Mouse (Mus musculus) embryo, embryonic 11.5 days (tissue): Measurements from ENCODE around the gene Osbpl8.

Source experiments
- DNase-seq: peaks from one replicate; pipeline ENCODE4 v3.0.0-alpha.2; 2012; ENCODE audit warnings: low read depth, low spot score

Osbpl8 gene

DNA sequence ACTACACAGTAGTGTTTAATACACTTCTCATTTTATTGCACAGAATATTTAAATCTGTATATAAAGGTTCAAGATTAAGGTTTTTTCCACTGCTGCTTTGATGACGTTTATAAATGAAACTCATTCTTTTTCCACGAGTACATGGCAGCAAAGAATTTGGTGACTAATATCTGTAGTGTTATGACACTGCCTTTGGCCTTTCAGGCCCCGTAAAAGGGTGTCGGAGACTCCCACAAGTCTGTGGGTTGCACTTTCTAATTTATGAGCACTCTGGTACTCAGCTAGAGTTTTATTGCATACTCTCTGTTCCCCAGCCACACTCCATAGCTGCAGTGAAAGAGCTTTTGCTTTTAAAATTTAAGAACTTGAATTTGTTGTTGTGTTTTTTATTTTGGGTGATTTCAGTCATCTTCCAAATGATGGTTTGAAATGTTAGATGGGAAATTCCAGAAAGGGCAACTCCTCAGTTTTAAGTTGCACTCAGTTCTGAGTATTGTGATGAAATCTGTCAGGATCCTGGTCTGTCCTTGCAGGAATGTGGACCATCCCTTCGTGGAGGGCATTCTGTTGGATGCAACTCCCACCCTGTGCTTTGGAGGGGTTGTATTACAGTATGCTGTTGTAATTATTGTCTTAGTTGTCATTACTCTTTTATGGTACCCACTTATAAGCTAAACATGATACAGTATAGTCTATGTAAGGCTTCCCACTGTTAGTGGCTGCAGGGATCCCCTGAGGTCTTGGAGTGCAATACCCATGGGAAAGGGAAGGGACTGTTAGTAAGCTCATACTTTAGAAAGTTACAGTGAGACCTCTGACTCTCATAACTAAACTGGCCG is 70.1 kb downstream of the Osbpl8 start:
- no peak for DNase-seq

DNA sequence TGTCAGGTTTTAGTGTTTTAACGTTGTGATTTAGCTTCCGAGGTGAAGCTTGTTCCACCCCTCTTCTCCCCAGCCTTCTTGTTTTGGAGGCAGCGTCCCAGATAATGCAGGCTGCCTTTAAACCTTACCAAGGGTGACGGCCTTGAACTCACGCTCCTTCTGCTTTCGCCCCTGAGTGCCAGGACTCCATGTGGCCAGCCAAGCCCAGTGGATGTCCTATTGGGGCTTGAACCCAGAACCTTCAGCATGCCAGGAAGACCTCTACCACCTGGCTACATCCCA is 70.7 kb downstream of the Osbpl8 start:
- no peak for DNase-seq

DNA sequence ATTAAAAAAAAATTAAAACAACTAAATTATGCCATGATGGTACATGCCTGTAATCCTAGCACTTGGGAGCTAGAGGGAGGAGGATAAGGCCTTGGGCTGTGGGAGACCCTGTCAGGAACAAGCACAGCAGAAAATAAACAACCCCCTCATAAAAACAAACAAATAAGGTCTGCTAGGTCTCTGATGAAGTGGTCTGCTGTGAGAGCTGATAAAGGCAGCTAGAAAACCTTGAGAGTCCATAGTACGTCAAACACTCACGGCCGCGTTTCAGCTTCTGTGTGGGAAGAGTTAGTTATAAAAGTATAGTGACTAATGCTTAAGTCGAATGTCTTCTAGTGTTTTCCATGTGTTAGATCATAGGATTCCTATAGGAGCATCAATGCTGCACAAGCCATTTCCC is 72.9 kb downstream of the Osbpl8 start:
- no peak for DNase-seq

DNA sequence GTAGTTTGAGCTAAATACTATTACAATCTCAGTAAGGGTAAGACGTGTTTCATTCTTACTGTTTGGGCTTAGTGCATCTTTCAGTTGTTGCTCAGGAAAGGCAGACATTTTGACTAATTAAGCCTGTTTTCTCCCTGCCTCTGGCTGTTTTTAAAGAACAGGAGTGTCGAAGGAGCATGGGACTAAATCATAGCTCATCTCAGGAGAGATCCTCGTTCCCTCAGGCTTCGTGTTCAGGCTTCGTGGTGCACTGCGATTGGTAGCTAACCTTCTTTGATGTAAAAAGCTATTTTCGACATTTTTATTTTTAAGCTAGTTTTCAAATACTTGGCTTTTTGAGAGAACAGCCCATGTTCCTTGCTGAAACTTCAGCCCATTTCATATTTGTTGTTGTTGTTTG is 78.1 kb downstream of the Osbpl8 start:
- DNase-seq, result no peak

DNA sequence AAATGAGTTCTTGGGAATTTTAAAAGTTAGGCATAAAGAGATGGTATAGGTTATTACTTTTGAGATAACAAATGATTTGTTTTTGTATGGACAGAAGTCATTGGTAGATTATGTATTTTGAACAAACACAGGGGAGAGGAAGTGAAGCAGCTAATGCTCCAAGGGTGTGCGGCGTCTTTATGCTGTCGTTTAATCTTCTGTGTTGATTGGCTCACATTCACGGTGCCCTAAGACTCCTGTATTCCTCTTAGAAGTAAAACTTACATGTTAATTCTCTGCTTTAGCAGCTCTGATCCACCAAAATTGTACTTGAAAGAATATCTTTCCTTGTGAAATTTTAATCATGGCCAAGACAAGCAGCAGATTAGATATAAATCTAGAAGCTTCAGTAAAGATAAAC is 83.1 kb downstream of the Osbpl8 start:
- no peak for DNase-seq

DNA sequence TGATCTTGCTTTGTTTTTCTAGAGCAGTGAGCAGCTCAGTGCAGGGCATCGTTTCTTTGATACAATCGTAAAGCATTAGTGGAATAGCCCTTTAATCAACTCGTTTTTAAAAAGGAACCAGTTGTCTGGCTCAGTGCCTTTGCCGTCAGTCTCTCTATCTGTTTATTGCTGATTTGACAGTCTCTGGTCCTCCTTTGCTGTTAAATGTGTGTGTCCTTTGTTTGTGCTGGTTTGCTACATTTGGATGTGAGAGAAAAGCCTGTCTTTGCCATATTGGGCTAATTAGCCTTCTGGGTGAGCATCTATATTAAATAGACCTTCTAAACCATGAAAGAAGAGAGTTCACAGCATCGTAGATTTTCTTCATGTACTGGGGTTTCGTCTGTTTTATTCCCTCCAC is 83.6 kb downstream of the Osbpl8 start:
- no peak for DNase-seq

DNA sequence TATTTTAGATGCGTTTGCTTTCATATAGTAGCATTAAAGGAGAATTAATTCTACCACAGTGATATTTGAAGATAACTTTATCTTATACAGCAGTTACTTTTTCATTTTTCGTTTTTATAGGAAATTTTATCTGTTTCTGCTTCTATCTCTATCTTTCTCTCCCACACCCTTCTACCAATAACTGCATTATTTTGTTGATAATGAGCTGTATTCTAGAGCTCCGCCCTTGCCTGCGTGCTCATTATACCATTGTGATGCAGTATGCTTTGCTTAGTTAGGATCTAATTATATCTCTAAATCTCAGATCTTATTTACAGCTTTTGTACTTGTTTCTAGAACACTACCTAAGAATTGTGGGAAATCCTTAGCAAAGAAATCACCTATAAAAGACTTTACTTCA is 85.6 kb downstream of the Osbpl8 start:
- DNase-seq, result no peak

DNA sequence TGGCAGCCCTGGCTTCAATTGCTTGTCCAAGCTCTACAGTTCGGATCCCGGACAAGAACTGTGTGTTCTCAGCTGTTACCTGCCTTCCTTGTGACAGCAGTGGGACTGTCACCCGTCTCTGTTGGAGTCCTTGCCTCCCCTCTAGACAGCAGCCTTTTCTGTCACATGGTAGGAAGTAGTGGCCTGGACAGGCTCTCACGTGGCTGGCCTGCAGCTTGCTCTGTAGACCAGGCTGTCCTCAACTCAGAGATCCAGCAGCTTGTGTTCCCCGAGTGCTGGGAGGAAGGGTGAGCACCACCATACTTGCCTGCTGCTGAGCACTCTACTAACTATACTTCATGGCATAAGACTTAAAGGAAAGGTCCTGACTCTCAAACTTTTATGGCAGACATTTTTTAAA is 87.1 kb downstream of the Osbpl8 start:
- no peak for DNase-seq

DNA sequence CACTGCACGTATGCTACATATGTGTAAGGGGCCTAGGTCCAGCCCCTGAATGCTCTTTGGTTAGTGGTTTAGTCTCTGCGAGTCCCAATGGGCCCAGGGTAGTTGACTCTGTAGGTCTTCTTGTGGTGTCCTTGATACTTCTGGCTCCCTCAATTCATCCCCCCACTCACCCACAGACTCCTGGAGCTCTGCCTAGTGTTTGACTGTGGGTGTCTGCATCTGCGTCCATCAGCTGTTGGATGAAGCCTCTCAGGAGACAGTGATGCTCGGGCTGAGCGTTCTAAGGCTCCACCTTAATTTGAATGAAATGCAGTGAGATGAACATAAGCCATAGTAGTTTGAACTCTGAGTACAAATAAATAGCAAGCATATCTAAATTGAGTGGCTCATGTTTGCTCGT is 90.7 kb downstream of the Osbpl8 start:
- no peak for DNase-seq

DNA sequence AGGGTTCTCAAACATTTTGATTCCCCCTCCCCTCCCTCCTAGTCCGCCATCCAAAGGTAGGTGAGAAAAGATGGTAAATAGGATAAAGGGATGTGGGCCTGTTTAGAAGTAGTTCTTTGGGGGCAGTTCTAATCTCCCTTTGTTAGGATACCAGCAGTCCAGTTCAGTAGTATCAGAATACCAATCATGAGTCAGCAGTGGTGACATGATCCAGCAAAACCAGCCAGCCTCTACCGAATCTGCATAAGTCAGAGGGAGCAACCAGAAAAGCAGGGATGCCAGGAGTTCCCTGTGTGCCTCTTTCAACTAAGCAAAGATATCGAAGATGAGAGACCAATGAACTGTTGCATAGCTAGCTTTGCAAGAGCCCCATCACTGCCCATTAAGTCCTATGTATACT is 91.6 kb downstream of the Osbpl8 start:
- DNase-seq, result no peak

DNA sequence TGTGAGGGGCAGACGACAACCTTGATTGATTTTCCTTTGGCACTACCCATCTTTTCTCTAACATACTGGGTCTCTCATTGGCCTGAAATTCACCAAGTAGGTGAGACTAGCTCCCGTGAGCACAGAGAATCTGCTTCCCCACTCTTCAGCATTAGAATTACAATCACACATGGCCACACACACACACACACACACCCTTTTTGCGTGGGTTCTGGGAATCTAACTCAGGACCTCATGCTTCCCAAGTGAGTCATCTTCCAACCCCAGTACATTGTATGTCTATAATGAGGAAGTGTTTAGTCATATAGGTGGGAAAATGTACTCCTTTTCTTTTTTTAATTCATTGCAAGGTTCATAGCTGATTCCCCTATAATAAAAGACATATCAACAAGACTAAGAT is 92.8 kb downstream of the Osbpl8 start:
- no peak for DNase-seq

DNA sequence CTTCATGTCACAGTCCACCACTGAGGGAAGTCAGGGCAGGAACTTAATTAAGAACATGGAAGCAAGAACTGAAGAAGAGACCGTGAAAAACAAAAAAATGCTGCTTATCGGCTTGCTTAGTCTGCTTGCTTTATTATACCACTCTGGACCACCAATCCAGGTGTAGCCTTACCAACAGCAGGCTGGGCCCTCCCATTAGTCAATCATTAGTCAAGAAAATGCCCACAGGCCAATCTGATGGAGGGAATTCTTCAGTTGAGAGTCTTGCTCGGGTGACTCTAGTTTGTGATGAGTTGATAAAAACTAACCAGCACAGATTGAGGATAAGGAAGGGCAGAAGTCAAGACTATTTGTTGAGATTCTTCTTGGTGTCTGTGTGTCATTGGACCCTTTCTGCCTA is 93.7 kb downstream of the Osbpl8 start:
- DNase-seq, result no peak

DNA sequence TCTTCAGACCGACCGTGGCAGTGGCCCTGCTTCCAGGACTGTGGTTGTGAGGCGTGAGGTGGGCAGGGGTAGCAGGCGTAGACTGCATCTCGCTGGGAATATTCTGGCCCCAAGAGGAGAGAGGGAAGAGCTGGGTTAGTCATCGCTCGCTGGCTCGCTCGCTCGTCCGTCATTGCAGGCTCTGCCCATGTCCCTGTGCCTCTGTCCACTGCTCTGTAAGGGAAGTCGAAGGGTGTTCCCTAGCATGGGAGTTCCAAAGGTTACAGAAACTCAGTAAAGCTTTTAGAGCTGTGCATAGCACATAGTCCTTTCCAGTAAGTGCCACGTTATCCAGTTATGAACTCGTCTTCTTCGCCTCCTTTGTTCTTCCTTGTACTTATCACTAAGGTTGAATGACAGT is 107.1 kb downstream of the Osbpl8 start:
- no peak for DNase-seq

DNA sequence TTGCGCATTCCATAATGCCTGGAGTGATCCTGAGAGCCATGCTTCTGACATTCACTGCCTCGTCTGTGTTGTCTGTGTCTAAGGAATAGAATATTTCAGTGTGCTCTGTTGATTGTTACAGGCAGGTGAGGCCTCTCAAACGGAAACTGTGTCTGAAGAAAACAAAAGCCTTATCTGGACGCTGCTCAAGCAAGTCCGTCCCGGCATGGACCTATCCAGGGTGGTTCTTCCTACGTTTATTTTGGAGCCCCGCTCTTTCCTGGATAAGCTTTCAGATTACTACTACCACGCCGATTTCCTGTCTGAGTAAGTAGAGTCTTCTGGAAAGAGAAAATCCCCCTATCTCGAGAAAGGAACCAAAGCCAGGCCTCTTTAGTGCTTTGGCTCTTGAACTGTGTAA is 108.4 kb downstream of the Osbpl8 start:
- DNase-seq, result no peak

DNA sequence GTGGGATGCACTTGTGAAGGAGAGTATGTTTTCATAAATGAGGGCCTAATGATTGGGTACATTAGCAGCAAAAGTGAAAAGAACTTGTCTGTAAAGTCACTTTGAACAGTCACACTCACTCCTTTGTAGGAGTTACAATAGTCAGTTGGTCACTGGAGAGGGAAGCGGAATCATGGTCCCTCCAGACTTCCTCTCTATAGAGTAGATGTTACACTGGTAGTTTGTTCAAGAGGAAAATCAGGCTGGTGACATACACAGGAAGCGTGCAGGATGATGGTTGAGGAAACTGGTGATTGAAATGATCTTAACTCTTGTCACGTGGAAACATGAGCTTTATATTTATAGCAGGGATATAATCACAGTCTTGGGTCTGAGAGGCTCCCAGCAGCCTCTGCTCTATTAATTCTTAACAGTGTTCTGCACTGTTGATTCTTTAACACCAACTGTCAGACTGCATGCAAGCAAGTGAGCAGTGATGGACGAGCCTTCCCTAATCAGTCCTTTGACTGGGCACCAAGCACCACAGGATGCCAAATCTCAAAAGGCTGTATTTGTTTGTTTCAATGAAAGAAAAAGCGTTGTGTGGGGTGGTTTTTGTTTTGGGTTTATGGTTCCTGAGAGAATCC is 109.0 kb downstream of the Osbpl8 start:
- no peak for DNase-seq

DNA sequence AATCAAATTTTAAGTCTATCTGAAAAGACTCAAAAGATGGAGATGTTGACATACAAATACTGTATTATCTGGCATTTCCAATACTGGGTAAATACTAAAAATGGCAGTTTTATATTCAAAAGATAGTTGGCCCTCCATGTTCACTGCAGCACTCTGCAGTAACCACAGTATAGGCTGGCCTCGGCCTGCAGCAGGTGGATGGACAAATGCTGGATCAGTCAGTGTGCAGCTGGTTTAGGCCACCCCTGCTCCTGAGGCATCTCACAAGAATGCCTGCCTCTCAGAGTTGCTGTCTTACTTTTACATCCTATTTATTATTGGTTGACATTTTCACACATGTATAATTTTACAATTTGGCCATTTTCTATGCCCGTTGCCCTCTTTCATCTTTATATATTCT is 111.3 kb downstream of the Osbpl8 start:
- DNase-seq, result no peak

DNA sequence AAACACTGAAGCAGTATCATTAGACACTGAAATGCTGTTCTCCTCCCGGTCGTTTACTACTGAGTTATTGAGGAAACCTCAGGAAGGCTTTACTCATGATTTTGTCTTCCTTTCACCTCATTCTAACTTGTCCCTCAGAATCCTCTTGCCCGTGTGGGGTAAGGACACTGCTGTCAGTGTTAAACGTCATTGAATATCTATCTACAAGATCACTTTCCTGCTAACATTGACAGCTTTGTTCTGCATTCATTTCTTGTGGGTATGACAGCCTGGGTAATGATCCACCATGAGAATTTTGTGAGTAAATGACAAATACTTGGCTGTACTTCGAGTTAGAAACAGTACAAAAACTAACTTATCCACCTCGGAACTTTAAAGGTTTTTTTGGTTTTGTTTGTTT is 133.1 kb downstream of the Osbpl8 start:
- no peak for DNase-seq

DNA sequence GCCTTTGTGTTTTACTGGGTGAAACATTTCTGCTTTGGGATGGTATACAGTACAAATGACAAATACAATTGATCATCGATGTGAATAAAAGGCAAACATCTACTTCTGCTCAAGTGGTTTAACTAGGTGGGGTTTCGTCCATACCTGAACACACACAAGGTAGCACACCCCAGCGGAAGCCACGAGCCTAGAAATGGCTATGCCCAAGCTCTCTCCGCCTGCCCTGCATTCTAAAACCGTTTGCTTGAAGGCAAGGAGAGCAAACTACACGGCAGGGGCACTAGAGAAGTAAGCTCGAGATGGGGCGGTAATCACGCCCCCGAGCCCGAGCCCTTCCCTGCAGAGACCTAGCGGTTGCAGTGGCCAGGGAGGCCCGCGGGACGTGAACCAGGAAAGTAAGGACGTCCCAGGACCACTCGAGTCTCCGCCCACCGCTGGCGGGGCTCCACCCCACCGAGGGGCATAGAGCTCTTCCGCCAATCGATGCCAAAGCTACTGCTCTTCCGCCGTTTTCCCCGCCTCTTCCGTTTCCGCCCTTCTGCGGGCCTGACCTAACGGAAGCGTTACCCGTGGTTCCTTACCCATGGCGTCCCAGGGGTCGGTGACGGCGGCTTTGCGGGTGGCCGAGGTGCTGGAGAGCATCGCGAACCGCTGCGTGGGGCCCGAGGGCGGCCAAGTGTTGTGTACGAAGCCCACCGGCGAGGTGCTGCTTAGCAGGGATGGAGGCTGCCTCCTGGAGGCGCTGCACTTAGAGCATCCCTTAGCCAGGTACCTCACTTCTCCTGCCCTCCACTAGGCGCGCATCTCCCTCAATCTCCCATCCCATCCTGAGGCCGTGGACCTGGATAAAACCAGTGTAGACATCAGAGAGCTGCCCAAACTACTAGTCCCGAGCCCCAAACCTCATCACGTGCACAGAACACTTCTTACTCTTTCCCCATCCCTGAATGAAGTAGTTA is 133.9 kb downstream of the Osbpl8 start, which contains the start of gene Bbs10:
TSS of gene Bbs10 (plus strand) at position 540 of the 959 bp plus-strand sequence.
- DNase-seq, result peak; percentile 93

DNA sequence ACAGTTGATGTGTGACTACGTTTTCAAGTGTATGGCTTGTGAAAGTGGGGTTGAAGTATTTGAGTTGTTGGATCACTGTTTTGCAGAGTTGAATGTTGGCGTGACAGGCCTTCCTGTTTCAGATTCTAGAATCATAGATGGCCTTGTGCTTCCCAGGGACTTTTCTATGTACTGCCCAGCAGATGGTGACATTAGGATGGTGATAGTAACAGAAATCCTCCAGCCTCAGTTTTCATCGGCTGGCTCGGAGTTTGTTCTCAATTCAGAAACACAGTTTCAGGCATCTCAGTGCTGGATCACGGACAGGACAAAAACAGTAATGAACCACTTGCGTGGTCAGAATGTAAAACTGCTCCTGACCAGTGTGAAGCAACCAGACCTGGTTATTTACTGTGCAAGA is 135.0 kb downstream of the Osbpl8 start:
- no peak for DNase-seq

DNA sequence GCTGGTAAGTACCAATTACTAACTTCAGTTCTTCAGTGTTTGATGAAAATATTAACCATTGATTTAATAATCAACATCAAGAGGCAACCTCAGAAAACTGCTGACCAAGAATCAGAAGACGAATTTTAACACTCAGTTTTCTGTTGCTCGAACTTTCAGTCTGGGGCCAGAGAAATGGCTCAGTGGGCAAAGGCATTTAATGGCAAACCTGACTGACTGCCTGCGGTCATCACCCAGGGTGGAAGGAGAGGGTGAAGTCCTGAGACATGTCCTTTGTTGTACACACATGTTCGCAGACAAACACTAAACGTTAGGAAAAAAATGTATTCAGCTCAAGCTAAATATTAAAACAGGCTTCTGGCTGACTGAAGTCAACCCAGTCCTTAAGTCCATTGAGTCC is 136.5 kb downstream of the Osbpl8 start:
- DNase-seq, result no peak

DNA sequence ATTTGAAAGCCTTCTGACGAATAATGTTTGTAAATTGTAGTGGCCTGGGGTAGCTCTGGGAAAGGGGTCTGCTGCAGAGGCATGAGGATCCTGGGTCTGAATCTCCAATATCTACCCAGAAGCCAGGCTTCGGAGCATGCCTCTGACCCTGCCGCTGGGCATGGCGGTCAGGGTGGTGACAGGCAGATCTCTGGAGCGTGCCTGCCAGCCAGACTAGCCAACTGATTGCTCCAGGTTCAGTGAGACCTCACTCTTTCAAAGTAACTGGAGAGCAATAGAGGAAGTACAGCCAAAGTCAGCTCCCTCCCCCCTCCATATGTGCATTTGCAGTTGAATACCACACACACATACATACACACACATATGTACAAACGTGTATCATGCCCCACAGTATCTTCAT is 137.9 kb downstream of the Osbpl8 start:
- no peak for DNase-seq

DNA sequence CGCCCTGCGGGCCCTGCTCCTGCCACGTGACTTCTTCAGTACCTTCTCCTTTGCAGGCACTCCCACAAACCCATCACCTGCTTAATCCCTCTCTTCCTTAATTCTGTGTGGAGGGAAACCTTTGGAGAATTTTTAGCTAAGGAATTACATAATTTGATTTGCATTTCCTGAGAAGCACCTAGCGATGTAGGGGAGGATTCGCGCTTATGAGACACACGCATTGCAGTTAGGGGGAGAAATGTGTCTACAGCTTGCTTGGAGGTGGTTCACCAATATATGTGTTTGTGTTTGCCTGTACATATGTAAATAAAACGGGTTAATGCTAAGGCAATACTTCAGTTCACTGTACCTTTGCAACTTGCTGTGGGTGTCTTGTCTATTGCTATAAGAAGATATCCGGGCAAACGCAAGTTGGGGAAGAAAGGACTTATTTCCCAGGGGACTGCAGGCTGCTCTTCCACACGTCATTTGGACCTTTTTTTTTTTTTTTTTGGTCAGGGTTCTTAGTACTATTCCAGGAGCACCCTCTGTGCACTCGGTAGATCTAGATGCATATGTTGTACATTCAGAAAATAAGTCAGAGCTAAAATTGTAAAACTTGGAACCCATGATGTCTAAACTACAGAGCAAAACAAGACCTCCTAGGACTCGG is 144.4 kb downstream of the Osbpl8 start:
- DNase-seq, result no peak
